In genomic region chr1:154725356-154726320, GRCm38 (mm10) we compare ENCODE assay signal across 8 mouse cellular contexts.
DNase-seq lines count a peak whose midpoint lies in the region; ATAC-seq and TF ChIP-seq lines count a peak whose summit lies in the region.

No protein-coding gene starts in this region.

- WGBS in heart, embryonic 13.5 days, result 26% methylated on average over 35 of the region's 35 CpGs
- WGBS in hindbrain, embryonic 11.5 days, result 22% methylated on average over 35 of the region's 35 CpGs
- 13% methylated on average over 35 of the region's 35 CpGs for WGBS in midbrain, embryonic 14.5 days

- TF ChIP-seq POLR2A in brain, embryonic 14.5 days (IDR thresholded peaks at IDR 0.05; ENCODE audit: borderline replicate concordance, extremely low read depth, insufficient read depth, insufficient read length, poor library complexity, severe bottlenecking), result no peak

- ATAC-seq in heart, embryonic 13.5 days (ENCODE audit: extremely low read depth, insufficient number of reproducible peaks, low FRiP score, low TSS enrichment), result no peak
- ATAC-seq in hindbrain, embryonic 11.5 days (ENCODE audit: low FRiP score), result no peak
- 0 out of 2 replicates have a peak, but pooled peaks have one; percentile 22 for ATAC-seq in midbrain, embryonic 14.5 days (ENCODE audit: low FRiP score, low TSS enrichment)

- peaks cover 15% of the 10 kb centered on the region for H3K4me1 ChIP-seq in heart, embryonic 13.5 days
- H3K4me1 ChIP-seq in hindbrain, embryonic 11.5 days (replicated peaks; ENCODE audit: control insufficient read depth, insufficient read depth, low read length), result peaks cover 2% of the 10 kb centered on the region; the same call in 1 of the 2 replicates
- H3K4me1 ChIP-seq in midbrain, embryonic 14.5 days (ENCODE audit: control insufficient read depth, insufficient read depth, low read length), result peaks cover 31% of the 10 kb centered on the region

- H3K27ac ChIP-seq in heart, embryonic 13.5 days (replicated peaks), result no peak overlapping the region
- H3K27ac ChIP-seq in hindbrain, embryonic 11.5 days (ENCODE audit: low read depth, low read length), result no peak overlapping the region
- peak overlapping the region; percentile 60; the same call in 1 of the 2 replicates for H3K27ac ChIP-seq in midbrain, embryonic 14.5 days (replicated peaks; ENCODE audit: low read depth, low read length)

- H3K9me3 ChIP-seq in heart, embryonic 13.5 days, result no peaks in the 10 kb centered on the region
- H3K9me3 ChIP-seq in hindbrain, embryonic 11.5 days (ENCODE audit: control insufficient read depth, low read length), result no peaks in the 10 kb centered on the region
- no peaks in the 10 kb centered on the region for H3K9me3 ChIP-seq in midbrain, embryonic 14.5 days (ENCODE audit: control insufficient read depth, low read length)

- H3K4me3 ChIP-seq in heart, embryonic 13.5 days, result peak overlapping the region; percentile 50
- H3K4me3 ChIP-seq in hindbrain, embryonic 11.5 days (ENCODE audit: low read depth, low read length), result peak overlapping the region; percentile 37
- peak overlapping the region; percentile 59 for H3K4me3 ChIP-seq in midbrain, embryonic 14.5 days (replicated peaks; ENCODE audit: low read depth, low read length)

- peaks cover 88% of the 10 kb centered on the region for H3K27me3 ChIP-seq in heart, embryonic 13.5 days (replicated peaks)
- H3K27me3 ChIP-seq in hindbrain, embryonic 11.5 days (ENCODE audit: control insufficient read depth, insufficient read depth, low read length), result peaks cover 40% of the 10 kb centered on the region
- peaks cover 29% of the 10 kb centered on the region; the same call in 1 of the 2 replicates for H3K27me3 ChIP-seq in midbrain, embryonic 14.5 days (ENCODE audit: control insufficient read depth, insufficient read depth, low read length)

- TF ChIP-seq CTCF in brain, embryonic 14.5 days (IDR thresholded peaks at IDR 0.05; ENCODE audit: borderline replicate concordance, extremely low read depth, insufficient read depth, insufficient read length), result no peak

- DNase-seq in heart, adult 9 months (ENCODE audit: low spot score in 2 of 2), result no peak
- peak; percentile 60 for DNase-seq in brain, embryonic 14.5 days (ENCODE audit: low read depth)
- peak; percentile 44 for DNase-seq in hindbrain, embryonic 11.5 days (ENCODE audit: low spot score)
- peak; percentile 66 for DNase-seq in midbrain, embryonic 14.5 days
- DNase-seq in frontal cortex, postnatal 36 days (ENCODE audit: low spot score in 2 of 2), result no peak
- no peak for DNase-seq in adrenal gland, adult 18-20 months (ENCODE audit: low spot score in 2 of 2)
- no peak for DNase-seq in adrenal gland, adult 8-10 months

- H3K9ac ChIP-seq in heart, embryonic 13.5 days, result no peak overlapping the region
- H3K9ac ChIP-seq in hindbrain, embryonic 11.5 days (ENCODE audit: low read depth, low read length), result no peak overlapping the region
- H3K9ac ChIP-seq in midbrain, embryonic 14.5 days (replicated peaks; ENCODE audit: low read length), result peak overlapping the region; percentile 66

- no peaks in the 10 kb centered on the region for H3K36me3 ChIP-seq in heart, embryonic 13.5 days
- H3K36me3 ChIP-seq in hindbrain, embryonic 11.5 days (ENCODE audit: control insufficient read depth, insufficient read depth, low read length), result no peaks in the 10 kb centered on the region
- no peaks in the 10 kb centered on the region for H3K36me3 ChIP-seq in midbrain, embryonic 14.5 days (ENCODE audit: control insufficient read depth, insufficient read depth, low read length)

- H3K4me2 ChIP-seq in heart, embryonic 13.5 days, result peak overlapping the region; percentile 74
- H3K4me2 ChIP-seq in hindbrain, embryonic 11.5 days (replicated peaks; ENCODE audit: low read depth, low read length), result peak overlapping the region; percentile 53
- H3K4me2 ChIP-seq in midbrain, embryonic 14.5 days (ENCODE audit: low read length), result peak overlapping the region; percentile 93

Comparison
In these comparisons a context has a peak if more than half of its experiments do, and no peak if none do; other contexts are left out.
1. DNase-seq: peak in brain, embryonic 14.5 days (single experiment), hindbrain, embryonic 11.5 days (single experiment) and midbrain, embryonic 14.5 days (single experiment); none in heart, adult 9 months (0 of 2), frontal cortex, postnatal 36 days (0 of 2), adrenal gland, adult 18-20 months (0 of 2) and adrenal gland, adult 8-10 months (single experiment).
2. Peak in every context shown above with its lines, with median percentiles within 50 percentile points of each other: H3K4me2 ChIP-seq and H3K4me3 ChIP-seq.